Mouse (Mus musculus): ENCODE data around the gene Olfr881.

Olfr881 gene

GRCm38 (mm10) chr9:37991525-37991924 lies at the start of gene Olfr881:
Olfr881 (plus strand) TSS chr9:37991825.
- no peak for DNase-seq (ENCODE audit: low spot score in 2 of 2)

DNA sequence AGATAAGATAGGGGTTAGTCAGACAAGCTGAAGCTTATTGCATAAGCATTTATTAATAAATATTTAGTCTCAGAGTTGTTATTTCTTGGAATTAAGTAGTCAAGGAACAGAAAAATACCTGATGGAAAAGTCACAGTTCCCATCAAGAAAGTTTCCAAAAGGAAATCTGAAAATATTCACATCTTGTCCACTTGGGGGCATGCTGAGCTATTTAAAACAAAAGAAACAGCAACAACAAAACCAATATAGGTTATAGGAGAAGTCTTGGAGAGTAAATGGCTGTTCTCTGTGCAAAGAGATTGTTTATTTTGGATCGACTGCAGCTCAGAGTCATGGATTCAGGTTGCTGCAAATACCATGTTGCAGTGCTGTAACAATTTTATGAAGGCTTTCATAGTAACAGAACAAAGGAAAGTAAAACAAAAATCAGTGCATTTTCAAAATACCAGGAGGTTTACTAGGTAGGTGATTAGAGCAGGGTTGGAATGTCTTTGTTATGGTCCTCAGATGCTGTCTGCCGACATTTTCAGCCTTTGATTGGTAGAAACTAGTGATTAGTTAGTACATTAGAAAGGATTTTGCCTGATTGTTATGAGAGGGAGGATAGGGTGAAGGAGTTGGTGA lies 7.1 kb downstream of the Olfr881 start:
- DNase-seq (ENCODE audit: low spot score in 2 of 2): no peak

- DNase-seq (ENCODE audit: low spot score in 2 of 2): no peak
Observed at GRCm38 (mm10) chr9:38000021-38000420, 8.4 kb downstream of the Olfr881 start.

- DNase-seq (ENCODE audit: low spot score in 2 of 2): no peak
Observed at GRCm38 (mm10) chr9:38025508-38025907, 33.9 kb downstream of the Olfr881 start, which contains the start of gene Olfr883. Olfr883 (plus strand) TSS chr9:38025808.
